Mouse (Mus musculus): ENCODE results near the gene Sh3kbp1.

The Sh3kbp1 gene

DNA sequence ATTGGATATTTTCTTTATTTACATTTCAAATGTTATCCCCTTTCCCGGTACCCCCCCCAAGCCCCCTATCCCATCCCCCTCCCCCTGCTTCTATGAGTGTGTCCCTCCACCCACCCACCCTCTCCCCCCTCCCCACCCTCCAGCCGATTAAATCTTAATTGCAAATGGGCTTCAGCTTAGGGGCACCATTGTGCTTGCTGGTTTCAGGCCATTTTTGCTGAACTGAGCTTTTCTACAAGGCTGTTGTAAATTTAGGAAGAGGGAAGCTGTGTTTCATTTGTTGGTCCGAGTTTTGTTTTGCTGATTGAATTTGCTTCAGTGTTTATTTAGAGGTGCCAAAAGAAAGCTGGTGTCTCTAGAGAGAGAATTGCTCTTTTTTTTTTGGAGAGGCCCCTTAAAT lies 286.4 kb downstream of the Sh3kbp1 start:
- DNase-seq (ENCODE audit: low spot score in 2 of 2): no peak

DNA sequence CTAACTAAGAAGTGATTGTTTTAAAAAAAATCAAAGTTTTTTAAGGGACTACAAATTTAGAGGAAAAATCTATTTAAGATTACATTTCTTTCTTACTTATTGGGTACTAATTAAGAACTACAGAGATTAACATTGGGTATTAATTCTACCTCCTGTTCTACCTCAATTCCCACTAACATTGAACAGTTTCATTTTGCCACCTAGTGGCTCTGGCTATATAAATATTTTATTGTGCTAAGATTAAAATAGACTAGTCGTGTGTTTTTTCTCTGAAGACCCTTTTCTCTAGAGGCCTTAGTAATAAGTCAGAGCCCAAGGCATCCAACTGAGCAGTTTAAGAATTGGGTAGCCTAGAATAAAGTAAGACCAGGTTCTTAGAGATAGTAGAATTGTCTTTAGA lies 288.1 kb downstream of the Sh3kbp1 start:
- DNase-seq (ENCODE audit: low spot score in 2 of 2): no peak

DNA sequence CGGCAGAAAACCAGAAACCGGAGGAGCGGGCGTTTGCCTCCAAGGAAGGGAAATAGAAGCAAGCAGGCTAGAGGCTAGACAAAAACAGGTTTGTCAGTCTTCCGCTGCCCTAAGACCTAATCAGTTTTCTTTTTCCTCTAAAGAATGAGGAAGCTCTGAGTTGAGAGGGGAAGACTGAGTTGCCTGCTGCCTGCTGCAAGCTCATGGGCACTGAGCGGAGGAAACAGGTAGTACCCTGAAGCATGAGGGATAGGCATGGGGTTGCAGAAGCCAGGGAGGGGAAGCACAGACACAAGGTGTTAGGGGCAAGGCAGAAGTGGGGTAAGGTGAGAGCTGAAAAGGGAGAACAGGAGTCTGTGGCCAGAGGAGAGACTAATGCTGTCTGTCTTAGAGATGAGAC lies 297.7 kb downstream of the Sh3kbp1 start:
- DNase-seq (ENCODE audit: low spot score in 2 of 2): no peak

- DNase-seq (ENCODE audit: low spot score in 2 of 2): no peak
Observed at GRCm38 (mm10) chrX:159928165-159928564, 301.1 kb downstream of the Sh3kbp1 start.

- no peak for DNase-seq (ENCODE audit: low spot score in 2 of 2)
Observed at GRCm38 (mm10) chrX:159928834-159929233, 301.8 kb downstream of the Sh3kbp1 start.

DNA sequence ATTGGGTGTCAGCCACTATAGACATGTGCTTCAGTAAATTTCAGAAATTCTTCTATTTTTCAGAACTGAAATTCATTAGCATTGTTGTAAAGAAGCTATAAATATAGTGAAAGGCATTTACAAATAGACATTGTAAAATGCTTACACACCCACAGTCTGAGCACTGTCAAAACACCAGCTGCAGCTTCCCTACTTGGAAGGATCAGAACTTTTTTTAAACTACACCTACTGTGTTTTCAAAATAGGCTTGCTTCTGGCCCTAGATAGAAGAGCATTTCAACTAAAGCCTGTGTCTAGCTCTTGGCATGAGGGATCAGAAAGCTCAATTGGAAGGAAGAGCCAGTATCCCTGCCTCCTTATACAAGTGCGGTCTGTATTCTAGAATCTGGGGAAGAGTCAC lies 305.0 kb downstream of the Sh3kbp1 start:
- no peak for DNase-seq (ENCODE audit: low spot score in 2 of 2)

DNA sequence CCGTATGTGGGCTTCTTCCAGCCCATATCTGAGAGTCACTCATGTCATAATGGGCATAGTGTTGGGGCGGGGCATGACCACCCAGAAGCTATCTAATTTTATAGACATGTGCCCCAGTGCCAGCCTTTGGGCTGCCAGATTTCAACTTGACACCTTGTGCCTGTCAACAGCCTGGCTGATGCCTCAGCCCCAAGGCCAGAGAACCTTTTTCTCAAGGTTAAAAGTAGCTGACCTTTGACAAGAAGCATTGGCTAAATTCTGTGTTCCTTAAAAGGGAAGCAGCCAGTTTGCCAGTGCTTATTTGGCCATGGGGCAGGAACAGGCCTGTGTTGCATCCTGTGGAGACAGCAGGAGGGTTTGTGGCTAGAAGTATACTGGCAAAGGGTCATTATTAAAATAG lies 315.5 kb downstream of the Sh3kbp1 start:
- peak; percentile 56 for DNase-seq (ENCODE audit: low spot score in 2 of 2)

DNA sequence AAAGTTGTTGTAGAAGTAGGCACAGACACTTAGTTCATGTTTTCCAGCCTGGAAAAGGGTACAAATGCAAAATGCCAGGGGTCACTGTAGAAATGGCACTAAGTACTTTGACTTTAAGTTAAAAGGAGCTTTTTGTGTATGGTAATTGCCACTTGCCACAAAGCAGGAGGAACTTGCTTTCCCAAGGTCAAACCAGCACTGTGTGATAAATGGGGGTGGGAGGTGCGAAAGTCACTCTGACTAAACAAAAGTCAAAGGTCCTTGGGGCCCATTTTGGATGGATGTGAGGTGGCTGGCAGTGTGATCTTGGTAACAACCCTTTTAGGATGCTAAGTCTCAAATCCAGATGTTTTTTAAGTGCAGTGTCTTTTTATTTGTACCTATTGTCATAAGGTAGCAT lies 316.5 kb downstream of the Sh3kbp1 start:
- no peak for DNase-seq (ENCODE audit: low spot score in 2 of 2)

DNA sequence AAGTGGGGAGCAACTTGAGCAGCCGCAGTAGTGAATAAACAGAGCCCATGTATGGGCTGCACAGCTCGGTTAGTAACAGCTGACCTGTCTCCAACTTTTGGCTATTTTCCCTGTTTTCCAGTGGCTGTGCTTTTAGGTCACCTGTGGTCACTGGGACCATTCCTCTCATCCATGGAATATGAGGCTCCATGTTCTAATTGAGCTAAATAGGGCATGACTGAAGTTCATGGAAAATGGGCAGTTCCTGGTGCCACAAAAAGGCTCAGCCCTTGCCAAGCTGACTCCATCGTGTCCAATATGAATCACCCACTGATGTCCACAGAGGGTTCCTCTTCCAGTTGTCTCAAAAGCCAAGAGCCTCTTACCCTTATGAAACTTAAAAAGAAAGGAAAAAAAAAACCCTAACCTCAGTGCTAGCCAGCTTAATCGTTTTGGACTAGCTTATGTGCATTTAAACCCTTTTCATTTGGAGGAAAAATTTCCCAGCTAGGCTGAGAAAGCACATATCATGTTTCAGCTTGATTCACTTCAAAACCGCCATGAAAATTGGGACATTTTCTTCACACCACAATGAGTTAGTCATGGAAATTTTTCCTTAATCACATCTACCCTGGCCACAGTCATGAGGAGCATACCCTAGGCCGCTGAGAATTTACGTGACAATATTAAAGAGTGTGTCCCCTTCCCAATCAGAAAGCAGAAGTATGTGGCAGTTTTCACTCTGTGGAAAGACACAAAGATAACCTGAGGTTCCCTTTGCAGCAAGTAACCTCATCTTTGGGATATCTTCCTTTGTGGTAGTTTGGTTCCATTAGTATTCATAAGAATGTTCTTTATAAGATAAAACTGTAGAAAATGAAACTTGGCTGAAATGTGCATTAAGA lies 326.7 kb downstream of the Sh3kbp1 start:
- no peak for DNase-seq (ENCODE audit: low spot score in 2 of 2)

DNA sequence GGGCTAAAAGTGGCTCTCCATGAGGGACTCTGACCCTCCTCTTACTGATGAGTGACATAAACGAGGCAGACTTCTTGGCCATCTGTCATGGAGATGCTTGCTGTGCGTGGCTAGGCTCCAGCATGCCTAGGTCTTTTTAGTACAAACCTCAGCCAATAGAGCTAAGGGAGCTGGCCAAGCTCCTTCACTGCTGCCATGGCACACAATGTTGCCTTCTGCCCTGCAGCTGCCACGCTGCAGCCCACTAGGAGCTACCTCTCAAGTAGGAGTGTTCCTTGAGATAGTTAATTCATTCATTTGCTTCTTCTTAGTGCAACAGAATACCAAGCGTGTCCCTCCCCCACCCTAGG lies 327.3 kb downstream of the Sh3kbp1 start:
- DNase-seq (ENCODE audit: low spot score in 2 of 2): no peak

- DNase-seq (ENCODE audit: low spot score in 2 of 2): no peak
Observed at GRCm38 (mm10) chrX:159955433-159955832, 328.4 kb downstream of the Sh3kbp1 start.

- no peak for DNase-seq (ENCODE audit: low spot score in 2 of 2)
Observed at GRCm38 (mm10) chrX:159961385-159961784, 334.3 kb downstream of the Sh3kbp1 start.

DNA sequence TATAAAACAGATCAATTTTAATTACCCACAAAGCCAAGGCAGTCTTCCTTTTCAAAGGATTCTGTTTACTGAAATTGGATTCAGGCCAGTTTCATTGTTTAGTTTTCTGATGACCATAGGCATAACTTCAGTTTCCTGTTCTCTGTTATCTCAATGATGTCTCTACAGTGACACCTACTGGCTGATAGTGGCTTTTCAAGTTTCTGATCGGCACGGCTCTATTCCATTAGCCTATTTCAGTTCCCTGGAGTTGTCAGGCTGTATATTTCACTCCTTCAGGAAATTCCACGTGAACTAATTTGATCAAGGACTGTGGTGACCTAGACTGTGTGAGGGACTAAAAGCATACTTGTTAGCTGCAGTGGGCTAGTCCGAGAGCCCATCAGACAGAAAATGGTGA lies 336.2 kb downstream of the Sh3kbp1 start:
- DNase-seq (ENCODE audit: low spot score in 2 of 2): peak; percentile 29 to 71

GRCm38 (mm10) chrX:159963925-159964324 lies 336.9 kb downstream of the Sh3kbp1 start:
- DNase-seq (ENCODE audit: low spot score in 2 of 2): peak in 1 of 2 experiments; percentile 2

GRCm38 (mm10) chrX:159969025-159969424 lies 342.0 kb downstream of the Sh3kbp1 start:
- no peak for DNase-seq (ENCODE audit: low spot score in 2 of 2)

GRCm38 (mm10) chrX:159971091-159971779 lies 344.2 kb downstream of the Sh3kbp1 start:
- DNase-seq (ENCODE audit: low spot score in 2 of 2): no peak

GRCm38 (mm10) chrX:159973730-159974129 lies 346.7 kb downstream of the Sh3kbp1 start:
- no peak for DNase-seq (ENCODE audit: low spot score in 2 of 2)

GRCm38 (mm10) chrX:159976243-159976642 lies 349.2 kb downstream of the Sh3kbp1 start:
- no peak for DNase-seq (ENCODE audit: low spot score in 2 of 2)

DNA sequence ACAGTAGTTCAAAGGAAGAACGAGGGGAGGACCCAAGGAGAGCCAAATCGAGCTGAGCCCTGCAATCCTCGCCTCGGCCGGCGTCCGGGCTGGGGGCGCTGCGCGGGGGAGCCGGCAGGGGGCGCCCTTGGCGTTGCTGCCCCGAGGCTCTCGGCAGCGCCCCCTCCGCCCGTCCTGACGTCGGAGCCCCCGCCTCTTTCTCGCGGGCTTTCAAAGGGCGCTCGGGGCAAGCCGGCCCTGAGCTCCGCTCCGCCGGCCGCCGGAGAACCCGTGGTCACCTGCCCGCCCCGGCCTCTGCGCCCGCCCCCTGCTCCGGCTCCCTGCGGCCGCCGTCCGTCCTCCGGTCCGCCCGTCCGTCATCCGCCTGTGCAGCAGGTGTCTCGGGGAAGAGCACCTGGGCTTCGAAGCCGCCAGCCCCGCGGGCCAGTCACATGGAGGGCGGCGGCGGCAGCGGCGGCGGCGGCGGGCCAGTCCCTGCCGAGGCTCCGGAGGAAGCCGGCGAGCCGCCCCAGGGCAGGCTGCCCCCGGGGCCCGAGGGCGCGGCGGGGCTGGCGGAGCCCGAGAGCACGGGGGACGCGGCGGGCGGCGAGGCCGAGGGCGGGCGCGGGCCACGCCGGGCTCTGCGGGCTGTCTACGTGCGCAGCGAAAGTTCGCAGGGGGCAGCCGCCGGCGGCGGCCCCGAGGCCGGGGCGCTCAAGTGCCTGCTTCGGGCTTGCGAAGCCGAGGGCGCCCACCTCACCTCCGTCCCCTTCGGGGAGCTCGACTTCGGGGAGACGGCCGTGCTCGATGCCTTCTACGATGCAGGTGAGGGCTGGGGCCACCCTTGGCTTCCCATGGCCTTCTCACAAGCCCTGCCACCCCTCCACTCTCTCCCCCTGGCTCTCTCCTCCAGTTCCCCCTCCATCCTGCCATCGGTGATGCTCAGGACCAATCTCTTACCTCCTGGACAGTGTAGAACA lies 361.2 kb downstream of the Sh3kbp1 start, which contains the start of gene Map3k15:
Map3k15 (plus strand) TSS at position 432 of the 959 bp plus-strand sequence.
- DNase-seq (ENCODE audit: low spot score in 2 of 2): peak; percentile 5 to 27

DNA sequence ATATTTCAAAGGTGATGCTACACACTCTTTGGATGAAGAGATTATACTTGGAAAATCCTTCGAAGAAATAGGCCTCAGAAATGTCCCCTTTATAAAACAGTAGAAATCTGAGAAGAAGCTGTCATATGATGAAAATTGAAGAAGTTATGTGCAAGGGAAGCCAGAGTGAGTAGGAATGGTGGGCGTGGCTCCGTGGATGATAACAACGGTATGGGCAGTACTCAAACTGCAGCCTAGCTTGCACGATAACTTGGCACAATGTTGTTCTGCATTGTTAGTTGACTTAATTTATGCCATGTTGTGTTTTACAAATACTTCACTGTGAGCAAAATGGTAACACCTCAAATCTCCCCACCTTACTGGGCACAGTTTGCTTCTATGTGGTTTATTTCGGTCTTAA lies 368.7 kb downstream of the Sh3kbp1 start:
- no peak for DNase-seq (ENCODE audit: low spot score in 2 of 2)

All from heart, adult 9 months (tissue).